Mouse (Mus musculus) kidney, adult 2 months (tissue): ENCODE results near the gene Zfp108.

Experiments used
- CTCF ChIP-seq: fragments of 200-500 bp; conservative IDR thresholded peaks from 2 replicates; pipeline ENCODE4 v1.5.1; 2011; ENCODE audit warnings: low read depth, mild to moderate bottlenecking, control low read depth, low read length, moderate library complexity, mixed read lengths; ENCODE audit not compliant: insufficient read depth, insufficient read length
- POLR2A ChIP-seq: fragments of 200-500 bp; IDR thresholded peaks from one replicate; pipeline ENCODE4 v1.6.1; 2011; ENCODE audit warnings: low read depth, low read length, control low read depth

GRCm38 (mm10) chr7:24297361-24298095 is 42.9 kb downstream of the Zfp108 start:
- TF ChIP-seq POLR2A (no peak), CTCF (no peak)
